Mouse (Mus musculus) lung, postnatal 25 days (tissue): Measurements from ENCODE around the gene Slc35e1.

Source experiments
- DNase-seq: peaks from one replicate; pipeline ENCODE4 v3.0.0; 2022; ENCODE audit warnings: low spot score

Gene Slc35e1

DNA sequence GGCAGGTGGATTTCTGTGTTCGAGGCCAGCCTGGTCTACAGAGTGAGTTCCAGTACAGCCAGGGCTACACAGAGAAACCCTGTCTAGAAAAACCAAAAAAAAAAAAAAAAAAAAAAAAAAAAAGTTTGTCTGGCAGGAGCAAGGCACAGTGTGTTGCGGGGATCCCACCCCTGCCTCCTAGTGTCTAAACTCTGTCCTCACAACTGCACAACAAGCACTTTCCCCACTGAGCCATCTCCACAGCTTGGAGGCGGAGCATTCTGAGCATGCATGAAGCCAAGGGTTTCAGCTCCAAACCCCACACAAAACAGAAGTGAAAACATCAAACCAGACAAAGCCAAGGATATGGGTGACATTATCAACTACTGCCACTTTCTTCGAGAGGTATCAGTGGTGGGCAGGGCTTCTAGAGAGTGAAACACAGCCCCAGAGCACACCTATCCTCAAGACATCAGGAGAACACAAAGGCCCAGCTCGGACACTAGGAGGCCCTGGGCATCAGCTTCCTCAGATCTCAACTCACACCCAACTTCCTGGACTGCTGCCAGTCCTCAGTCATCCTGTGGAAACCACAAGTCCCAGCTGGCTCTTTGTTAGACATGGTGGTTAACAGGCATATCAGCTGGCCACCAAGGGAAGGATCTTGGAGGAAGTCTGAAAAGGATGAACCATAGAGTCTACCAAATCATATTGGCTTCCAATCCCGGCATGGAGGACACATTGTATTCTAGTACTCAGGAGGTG, 6.8 kb downstream of the Slc35e1 start:
- peak; percentile 66 for DNase-seq

DNA sequence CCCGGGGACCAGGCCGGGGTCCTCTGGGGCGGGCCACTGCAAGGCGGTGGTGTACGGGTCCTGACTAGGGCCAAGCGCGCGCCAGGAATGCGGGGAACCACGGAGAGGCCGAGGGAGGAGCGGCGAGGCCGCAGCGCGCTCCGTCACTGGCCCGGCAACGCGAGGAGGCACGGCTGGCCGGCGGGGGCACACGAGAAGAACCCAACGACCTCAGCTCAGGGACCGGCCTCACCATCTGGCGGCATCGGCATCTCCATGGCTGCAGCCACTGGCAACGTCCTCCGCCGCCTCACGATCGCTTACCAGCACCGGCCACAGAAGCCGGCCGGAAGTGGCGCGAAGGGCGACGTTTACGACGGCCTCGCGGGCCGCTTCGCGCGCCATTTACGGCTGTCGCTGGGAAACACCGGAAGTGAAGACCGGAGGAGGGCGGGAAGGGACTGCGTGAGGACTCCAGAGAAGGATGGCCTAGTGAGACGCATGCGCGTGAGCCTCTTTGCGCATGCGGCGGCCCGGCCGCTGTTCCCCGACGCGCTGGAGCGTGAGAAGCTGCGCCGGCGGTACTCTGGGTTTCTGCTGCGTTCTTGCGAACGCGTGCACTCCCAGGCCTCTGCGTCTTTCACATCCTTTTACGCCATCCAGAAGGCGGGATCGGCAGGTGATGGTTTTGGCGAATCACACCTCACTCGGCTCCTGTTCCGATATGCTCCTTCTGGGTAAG, 17.4 kb downstream of the Slc35e1 start, which contains the start of gene Cherp:
TSS of gene Cherp (minus strand) at position 401 of the 721 bp plus-strand sequence.
- DNase-seq, result peak; percentile 98

DNA sequence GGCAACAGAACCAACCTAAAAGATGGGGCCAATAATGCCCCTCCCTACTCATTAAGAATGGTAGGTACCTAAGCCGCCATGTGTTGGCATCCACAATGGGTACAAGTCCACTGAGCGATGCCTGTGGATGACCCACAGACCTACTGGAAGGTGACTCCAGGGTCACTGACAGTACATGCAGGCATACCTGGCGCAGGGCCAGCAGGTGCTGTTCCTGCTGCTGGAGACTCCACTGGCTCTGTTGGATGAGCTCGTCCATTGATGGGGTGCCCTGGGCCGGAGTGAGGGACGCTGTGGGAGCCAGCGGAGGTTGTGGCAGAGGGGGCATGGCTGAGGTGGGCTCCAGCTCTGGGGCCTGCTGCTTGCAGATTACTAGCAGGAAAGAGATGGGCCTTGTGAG, 21.7 kb downstream of the Slc35e1 start:
- DNase-seq, result no peak

DNA sequence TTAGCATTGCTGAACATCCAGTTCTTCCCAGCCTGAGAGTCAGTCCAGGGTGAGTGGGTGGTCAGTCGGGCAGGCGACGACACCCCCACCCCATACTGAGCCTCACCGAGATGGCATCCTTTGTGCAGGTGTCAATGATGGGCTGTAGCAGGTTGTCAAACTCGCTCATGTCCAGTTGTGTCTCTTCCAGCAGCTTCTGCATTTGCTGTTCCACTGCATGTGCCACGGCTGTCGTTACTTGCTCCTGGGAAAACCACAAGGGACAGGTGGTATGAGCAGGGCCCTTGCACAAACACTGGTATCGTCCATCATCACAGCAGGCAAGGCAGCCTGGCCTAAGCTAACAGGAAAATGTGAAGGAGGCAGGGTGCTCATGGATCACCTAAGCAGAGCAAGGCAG, 22.4 kb downstream of the Slc35e1 start:
- DNase-seq, result no peak

DNA sequence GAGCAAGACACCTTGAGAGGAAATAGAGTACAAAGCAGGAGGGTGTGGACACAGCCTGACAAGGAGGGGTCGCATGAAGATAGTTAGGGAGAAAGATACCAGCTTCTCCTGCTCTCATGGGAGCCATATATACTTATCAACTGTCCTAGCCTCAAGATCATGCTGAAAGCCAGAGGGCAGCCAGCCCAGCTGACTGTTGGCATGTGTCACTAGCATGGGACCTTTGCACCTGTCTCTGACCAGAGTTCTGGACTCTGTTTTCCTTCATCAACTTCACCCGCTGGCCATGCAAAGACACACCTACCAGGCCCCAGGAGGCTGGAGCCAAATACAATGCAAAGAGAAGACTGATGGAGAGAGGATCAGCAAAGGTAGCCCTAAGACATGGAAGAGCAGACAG, 23.2 kb downstream of the Slc35e1 start:
- DNase-seq, result no peak

DNA sequence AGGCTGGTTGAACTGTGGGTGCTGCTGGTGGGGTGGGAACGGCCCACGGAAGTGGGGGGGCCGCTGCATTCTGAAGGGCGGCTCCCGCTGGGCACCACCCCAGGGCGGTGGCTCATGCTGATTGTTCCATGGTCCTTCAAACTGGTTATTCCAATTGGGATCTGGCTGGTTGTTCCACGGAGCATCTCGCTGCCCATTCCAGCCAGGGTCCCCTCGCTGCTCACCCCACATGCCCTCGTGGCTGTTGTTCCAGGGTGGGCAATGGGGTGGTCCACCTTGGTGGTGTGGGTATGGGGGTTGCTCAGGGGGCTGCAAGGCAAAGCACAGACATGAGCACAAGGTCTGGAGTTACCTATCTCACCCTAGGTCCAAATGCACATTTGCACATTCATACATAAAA, 28.2 kb downstream of the Slc35e1 start:
- no peak for DNase-seq

DNA sequence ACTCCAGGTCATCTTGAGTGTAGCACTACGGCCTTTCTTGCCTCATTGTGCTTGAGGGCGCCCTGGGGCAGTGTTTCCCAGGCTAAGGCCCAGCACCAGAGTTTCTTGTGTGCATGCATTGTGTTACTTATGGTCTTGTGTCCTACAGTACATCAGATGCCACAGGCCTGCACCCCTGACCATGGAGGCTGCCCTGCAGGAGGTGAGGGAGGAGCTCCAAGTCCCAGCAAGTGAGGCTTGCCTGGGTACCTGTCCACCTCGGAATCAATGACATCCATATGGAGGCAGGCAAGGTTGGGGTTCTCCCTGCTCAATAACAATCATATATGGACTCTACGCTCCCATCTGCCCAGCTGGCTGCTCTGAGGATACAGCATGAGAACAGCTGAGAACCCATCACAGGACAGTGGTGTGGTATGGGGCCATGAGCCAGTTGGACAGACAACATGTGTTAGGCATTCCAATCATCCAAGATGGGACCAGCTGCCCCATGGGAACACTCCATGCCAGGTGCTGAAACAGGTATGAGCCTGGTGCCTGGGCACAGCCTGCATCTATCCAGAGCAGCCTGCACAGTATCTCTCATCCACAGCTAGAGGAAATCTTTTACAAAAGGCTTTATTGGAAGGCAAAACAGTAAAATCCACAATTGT, 32.4 kb downstream of the Slc35e1 start:
- no peak for DNase-seq

DNA sequence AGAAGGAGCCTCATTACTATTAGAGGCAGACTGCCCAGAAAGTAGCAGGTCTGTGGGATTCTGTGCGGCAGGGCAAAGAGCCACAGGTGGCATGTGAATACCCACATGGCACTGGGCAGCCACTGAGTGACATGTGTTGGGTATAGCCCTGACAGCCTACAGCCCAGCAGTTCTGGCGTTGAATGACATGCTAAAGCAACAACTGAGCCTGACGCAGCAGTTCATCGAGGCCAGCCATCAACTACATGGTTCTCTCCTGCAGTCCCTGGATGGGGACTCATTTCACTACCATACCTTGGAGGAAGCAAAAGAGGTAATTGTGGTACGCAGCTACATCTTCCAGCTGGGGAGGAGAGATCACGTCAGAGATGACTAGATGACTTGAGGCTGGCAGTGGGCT, 34.0 kb downstream of the Slc35e1 start:
- DNase-seq, result no peak

DNA sequence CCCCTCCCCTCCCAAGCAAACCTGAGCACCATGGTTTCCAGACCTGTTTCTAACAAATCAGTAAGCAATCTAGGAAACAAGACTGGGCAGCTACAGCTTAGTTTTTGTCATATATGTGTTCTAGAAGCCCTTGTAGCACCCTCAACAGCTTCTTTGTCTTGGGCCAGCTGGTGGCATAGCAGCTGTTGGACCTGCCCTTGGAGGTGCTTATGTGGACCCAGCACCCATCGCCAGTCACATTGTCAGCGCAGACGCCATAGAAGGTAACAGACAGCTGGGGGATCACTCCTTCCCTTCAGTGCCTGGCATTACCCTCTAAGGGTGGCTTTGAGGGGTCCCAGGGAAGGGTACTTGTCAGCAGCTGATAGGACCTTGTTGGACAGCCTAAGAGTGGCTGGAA, 34.6 kb downstream of the Slc35e1 start:
- DNase-seq, result no peak

DNA sequence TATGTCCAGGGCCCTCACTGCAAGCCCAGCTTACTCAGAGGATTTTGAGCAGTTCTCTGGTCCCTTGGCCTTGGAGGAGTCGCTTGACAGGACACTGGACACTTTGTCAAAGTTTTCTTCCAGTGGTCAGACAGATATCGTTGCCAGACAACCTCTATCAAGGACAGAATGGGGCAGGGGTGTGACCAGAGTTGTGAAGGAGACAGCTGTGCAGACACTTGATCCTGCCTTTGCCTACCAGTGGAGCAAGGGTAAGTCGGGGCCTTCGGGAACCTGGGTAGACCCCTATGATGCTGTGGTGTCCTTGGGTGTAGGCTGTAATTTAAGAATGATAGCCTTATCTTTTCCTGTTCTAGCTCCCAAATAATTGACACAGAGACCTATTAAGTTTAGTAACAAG, 37.1 kb downstream of the Slc35e1 start:
- DNase-seq, result no peak

DNA sequence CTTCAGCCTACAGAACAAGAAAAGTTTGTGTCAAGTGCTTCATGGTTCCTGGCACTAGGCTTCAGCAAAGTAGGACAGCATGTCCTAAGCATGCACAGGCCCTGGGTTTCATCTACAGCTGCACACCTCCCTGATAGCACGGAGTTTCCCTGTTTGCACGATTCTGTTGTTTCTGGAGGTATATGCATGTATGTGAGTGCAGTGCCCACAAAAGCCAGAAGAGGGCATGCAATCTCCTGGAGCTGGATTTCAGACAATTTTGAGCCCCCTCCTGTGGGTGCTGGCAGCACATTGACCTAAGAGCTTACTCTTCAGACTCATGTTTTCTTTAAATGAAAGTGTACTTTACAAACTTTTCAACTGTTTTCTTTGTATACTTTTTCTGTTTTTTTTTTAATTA, 38.5 kb downstream of the Slc35e1 start:
- DNase-seq, result no peak

DNA sequence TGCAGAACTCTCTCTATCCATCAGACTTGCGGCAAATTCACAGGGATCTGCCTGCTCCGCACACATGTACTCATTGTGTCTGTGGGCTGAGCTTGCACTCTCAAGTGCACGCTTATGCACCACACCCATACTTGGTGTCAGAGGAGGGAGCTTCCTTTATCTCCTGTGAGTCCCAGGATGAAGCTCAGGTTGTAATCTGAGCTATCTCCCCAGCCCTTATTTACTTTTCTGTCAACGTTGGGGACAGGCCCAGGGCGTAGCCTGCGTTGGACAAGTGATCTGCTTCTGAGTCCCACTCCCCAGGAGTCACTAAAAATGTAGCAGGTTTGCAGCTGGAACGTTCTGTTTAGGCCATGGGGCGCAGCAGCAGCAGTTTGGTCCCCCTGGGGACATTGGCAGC, 40.9 kb downstream of the Slc35e1 start:
- no peak for DNase-seq

DNA sequence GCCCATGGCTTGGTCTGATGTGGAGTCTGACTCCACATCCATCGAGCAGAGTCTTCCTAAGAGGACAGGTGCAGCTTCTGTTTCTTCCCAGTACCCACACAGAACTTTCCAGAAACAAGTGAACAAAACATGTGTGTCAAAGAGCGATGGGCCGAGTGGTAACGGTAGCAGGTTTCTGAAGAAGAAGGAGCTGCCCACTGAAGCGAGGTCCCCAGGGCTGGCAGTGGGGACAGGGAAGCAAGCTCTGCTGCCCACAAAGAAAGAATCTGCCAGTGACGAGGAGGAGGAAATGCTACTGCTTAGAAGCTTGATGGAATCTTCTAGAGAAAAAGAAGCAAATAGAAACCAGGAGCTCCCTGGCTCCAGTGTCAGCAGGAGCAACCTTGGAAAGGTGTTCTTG, 47.3 kb downstream of the Slc35e1 start:
- DNase-seq, result no peak

DNA sequence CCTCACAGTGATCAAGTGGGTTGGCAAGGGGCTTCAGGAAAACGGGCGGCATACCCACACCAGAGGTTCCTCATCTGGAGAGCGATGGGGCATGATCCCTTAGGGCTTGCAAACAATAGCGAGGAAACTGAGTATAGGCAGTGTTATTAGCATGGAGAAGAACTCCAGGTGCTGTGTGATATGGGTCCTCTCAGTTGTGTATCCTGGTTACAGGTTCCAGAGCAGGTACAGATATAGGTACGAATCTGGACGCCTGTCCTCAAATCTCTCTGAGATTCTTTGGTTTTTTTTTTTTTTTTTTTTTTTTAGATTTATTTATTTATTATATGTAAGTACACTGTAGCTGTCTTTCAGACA, 48.4 kb downstream of the Slc35e1 start:
- no peak for DNase-seq

DNA sequence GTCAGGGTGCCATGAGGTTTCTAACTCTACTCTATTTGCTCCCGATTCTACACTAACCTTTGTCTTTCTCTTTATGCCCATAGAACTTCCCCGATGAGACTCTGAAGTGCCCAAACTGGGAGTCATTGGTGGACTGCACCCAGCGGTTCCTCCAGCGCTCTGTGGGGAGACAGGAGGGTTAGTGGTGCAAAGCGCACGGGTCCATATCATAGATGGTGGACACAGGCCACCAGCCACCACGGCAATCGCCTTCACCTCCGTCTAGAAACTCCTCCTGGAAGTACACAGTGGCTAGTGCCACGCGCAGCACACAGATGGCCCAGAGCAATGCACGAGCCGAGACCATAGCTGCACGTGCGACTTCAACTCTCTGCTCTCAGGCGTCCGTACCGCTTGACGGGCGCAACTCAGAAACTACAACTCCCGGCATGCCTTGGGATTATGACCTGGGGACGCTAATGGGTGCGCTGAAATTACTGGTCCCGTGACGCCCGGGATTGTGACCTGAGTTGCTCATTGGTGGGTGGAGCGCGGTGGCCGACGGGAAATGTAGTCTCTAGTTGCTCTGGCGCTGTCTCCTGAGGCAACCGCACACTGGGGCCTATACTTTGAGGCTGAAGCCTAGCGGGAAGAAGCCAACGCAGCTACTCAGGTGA, 48.9 kb downstream of the Slc35e1 start, which contains the start of the genes Calr3 and 1700030K09Rik:
TSS of gene Calr3 (minus strand) at position 533 of the 656 bp plus-strand sequence.
TSS of gene 1700030K09Rik (plus strand) at position 543 of the 656 bp plus-strand sequence.
- peak; percentile 99 for DNase-seq

DNA sequence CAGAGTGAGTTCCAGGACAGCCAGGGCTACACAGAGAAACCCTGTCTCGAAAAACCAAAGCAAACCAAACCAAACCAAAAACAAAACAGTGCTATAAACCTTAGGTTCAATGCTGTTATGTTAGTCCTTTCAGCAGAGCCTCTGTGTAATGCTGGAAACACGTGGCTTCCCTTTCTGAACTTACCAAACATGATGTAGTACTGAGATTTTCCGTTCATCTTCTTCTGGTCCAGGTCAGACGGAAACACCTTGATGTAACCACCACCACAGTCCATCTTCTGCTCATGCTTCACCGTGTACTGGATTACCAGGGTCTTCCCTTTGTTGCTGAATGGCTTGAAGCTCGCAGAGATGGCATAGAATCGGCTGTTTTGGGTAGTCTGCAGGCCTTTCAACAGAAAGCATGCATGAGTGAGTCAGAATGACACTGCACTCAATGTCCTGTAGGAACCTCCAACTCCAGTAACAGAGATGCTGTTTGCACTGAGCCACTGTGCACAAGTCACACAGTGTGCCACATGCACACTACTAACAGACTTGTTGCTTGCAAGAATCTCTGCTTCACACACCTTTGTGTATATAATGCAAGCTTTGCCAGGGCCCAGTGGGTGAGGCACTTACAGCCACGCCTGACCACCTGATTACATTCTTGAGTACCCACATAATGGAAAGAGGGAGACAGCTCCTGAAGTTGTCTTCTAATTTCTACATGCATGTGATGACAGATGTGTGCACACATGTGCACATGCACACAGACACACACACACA, 54.0 kb downstream of the Slc35e1 start:
- DNase-seq, result peak; percentile 39

DNA sequence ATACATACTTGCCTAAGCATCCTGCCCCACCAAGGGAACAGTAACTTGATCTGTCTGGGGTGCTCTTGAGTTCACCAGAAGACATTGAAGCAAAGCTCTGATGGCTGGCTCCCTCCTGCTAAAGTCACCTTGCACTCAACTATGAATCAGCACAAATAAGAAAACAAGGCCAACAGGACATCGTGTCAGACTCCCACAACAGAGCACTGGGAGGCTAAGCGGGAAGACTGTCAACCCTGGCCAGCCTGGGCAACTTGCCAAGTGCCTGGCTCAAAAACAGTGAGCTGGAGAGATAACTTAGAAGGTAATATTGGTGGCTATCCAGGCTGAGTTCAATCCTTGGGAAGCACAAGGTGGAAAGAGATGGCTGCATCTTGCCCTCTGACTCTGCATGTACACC, 57.5 kb downstream of the Slc35e1 start:
- peak; percentile 18 for DNase-seq
